ENCODE assay signal across 20 mouse cellular contexts in the genomic region with DNA sequence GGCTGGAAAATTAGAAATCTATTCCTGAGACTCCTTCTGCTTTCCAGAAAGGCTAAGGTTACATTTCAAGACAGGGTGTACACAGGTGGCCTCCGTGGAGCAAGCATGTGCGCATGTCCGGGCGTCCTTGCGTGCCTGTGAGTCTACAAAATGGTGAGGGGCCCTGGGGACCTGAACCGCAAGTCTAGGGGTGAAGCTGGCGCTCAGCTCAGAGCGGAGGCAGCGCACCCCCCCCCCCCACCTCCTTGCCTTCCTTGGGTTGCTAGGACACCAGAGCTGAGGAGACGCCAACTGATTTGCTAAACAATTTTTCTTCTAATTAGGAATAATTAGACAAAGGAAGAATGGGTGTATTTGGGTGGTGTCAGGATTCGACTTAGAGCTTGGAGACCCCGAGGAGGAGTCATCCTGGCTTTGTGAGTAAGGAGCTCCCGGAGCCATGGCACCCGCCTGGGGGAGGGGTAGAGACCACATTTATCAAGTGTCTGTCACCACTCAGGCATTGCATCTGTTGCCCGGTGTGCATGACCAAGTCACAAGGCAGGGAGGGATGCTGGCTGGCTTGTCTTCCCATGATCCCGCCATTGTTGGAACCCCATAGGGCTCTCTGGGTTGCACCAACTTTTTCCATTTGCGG. TPM values are rescaled to one million over a fixed set of nuclear protein-coding genes. Genes with fewer than 3 reads are reported as not detected.
DNase-seq lines count a peak whose midpoint lies in the region; ATAC-seq and TF ChIP-seq lines count a peak whose summit lies in the region.
"Had no signal": no experiment of that assay in that cellular context is flagged by ENCODE, and none has a peak within 500 bp of the region (broad histone marks: within the 10 kb centered on the region; RNA-seq: fewer than 3 reads in every experiment).

No protein-coding gene starts in this region.

- TF ChIP-seq CTCF in layer of hippocampus, adult 2 months (conservative IDR thresholded peaks at IDR 0.05) = no peak

- no peaks in the 10 kb centered on the region for H3K9me3 ChIP-seq in hindbrain, embryonic 12.5 days (replicated peaks)
- H3K9me3 ChIP-seq in neural tube, embryonic 15.5 days (replicated peaks) = no peaks in the 10 kb centered on the region
- H3K9me3 ChIP-seq: embryonic facial prominence, embryonic 13.5 days; intestine, embryonic 15.5 days; limb, embryonic 15.5 days had no signal

- peak overlapping the region; percentile 23; the same call in 1 of the 2 replicates for H3K4me3 ChIP-seq in layer of hippocampus, adult 2 months
- H3K4me3 ChIP-seq in hindbrain, embryonic 12.5 days = no peak overlapping the region
- no peak overlapping the region for H3K4me3 ChIP-seq in neural tube, embryonic 15.5 days (replicated peaks)
- H3K4me3 ChIP-seq: embryonic facial prominence, embryonic 13.5 days; intestine, embryonic 15.5 days; limb, embryonic 15.5 days had no signal

- peaks cover 19% of the 10 kb centered on the region for H3K4me1 ChIP-seq in hindbrain, embryonic 12.5 days
- H3K4me1 ChIP-seq in neural tube, embryonic 15.5 days = peaks cover 10% of the 10 kb centered on the region; the same call in 1 of the 2 replicates
- H3K4me1 ChIP-seq: embryonic facial prominence, embryonic 13.5 days had no signal

- no peak overlapping the region for H3K9ac ChIP-seq in hindbrain, embryonic 12.5 days
- no peak overlapping the region for H3K9ac ChIP-seq in neural tube, embryonic 15.5 days (replicated peaks)
- H3K9ac ChIP-seq: embryonic facial prominence, embryonic 13.5 days; intestine, embryonic 15.5 days; limb, embryonic 15.5 days; lung, embryonic 14.5 days had no signal

- peak overlapping the region; percentile 13; the same call in 1 of the 2 replicates for H3K4me2 ChIP-seq in hindbrain, embryonic 12.5 days (replicated peaks)
- 0 out of 2 replicates have a peak overlapping the region, but pooled peaks have one; percentile 2 for H3K4me2 ChIP-seq in neural tube, embryonic 15.5 days
- H3K4me2 ChIP-seq: embryonic facial prominence, embryonic 13.5 days; intestine, embryonic 15.5 days; limb, embryonic 15.5 days; lung, embryonic 14.5 days had no signal

- H3K27ac ChIP-seq in layer of hippocampus, adult 2 months = no peak overlapping the region
- no peak overlapping the region for H3K27ac ChIP-seq in hindbrain, embryonic 12.5 days
- no peak overlapping the region for H3K27ac ChIP-seq in neural tube, embryonic 15.5 days (replicated peaks)
- H3K27ac ChIP-seq: embryonic facial prominence, embryonic 13.5 days; intestine, embryonic 15.5 days; limb, embryonic 15.5 days; stomach, postnatal 0 days had no signal

- no peaks in the 10 kb centered on the region for H3K36me3 ChIP-seq in hindbrain, embryonic 12.5 days
- H3K36me3 ChIP-seq in neural tube, embryonic 15.5 days = no peaks in the 10 kb centered on the region
- H3K36me3 ChIP-seq: embryonic facial prominence, embryonic 13.5 days; intestine, embryonic 15.5 days; limb, embryonic 15.5 days had no signal

- WGBS in hindbrain, embryonic 12.5 days = 50% methylated on average over 17 of the region's 17 CpGs
- WGBS in neural tube, embryonic 15.5 days = 54% methylated on average over 17 of the region's 17 CpGs

- peak; percentile 37 for DNase-seq in embryo, embryonic 10.5 days (ENCODE audit: low spot score)
- DNase-seq in embryo, embryonic 9.5 days (ENCODE audit: extremely low spot score) = no peak
- DNase-seq in layer of hippocampus, adult 2 months (ENCODE audit: low spot score in 2 of 2) = no peak
- DNase-seq in layer of hippocampus, postnatal 36 days = no peak
- DNase-seq in ovary, adult 18-20 months (ENCODE audit: low spot score) = no peak
- no peak for DNase-seq in layer of hippocampus, adult 11-12 months (ENCODE audit: low spot score)
- DNase-seq: cerebellum, adult 8-10 months; heart, adult 18-20 months; lung, embryonic 14.5 days; spleen, adult 18-20 months; thymus, postnatal 25 days had no signal

- peak; percentile 86 for ATAC-seq in hindbrain, embryonic 12.5 days (ENCODE audit: low FRiP score)
- no peak for ATAC-seq in neural tube, embryonic 15.5 days (ENCODE audit: low FRiP score)
- ATAC-seq: intestine, embryonic 15.5 days had no signal

- H3K27me3 ChIP-seq in hindbrain, embryonic 12.5 days = peaks cover 2% of the 10 kb centered on the region
- H3K27me3 ChIP-seq in neural tube, embryonic 15.5 days (replicated peaks) = 0 out of 2 replicates have a peak, but pooled peaks cover 5% of the 10 kb centered on the region
- H3K27me3 ChIP-seq: embryonic facial prominence, embryonic 13.5 days; intestine, embryonic 15.5 days; limb, embryonic 15.5 days had no signal

RNA-seq across cellular contexts. Expression of a gene that starts 17.7 kb away (rescaled TPM):
- total RNA-seq in layer of hippocampus, adult 2 months (2021) = not detected
- total RNA-seq in layer of hippocampus, postnatal 36 days (2021) = not detected
- 0.30 and 0.44 TPM in 2 replicates for polyA plus RNA-seq in hindbrain, embryonic 12.5 days (2016; fragmentation: Nextera tagmentation; extraction: Ambion mirVana)
- 0.41 and 0.49 TPM in 2 replicates for polyA plus RNA-seq in neural tube, embryonic 15.5 days (2015; fragmentation: Nextera tagmentation; extraction: Ambion mirVana)
- total RNA-seq: left cerebral cortex, adult 8-10 months; megakaryocyte progenitor cell, adult 5-6 weeks had no signal

RNA-seq across cellular contexts. Expression of a gene that starts 21.8 kb away (rescaled TPM):
- not detected for total RNA-seq in layer of hippocampus, adult 2 months (2021)
- under 1 TPM in 1 of 2 experiments, not detected in 1; 0.25 TPM for total RNA-seq in layer of hippocampus, postnatal 36 days (2021)
- polyA plus RNA-seq in hindbrain, embryonic 12.5 days (2016; fragmentation: Nextera tagmentation; extraction: Ambion mirVana) = 0.19 and 0.36 TPM in 2 replicates
- polyA plus RNA-seq in neural tube, embryonic 15.5 days (2015; fragmentation: Nextera tagmentation; extraction: Ambion mirVana) = 0.13 TPM in 1 of 2 replicates, not detected in the other
- total RNA-seq: heart, adult 18-20 months; left cerebral cortex, adult 8-10 months; megakaryocyte progenitor cell, adult 5-6 weeks had no signal
- polyA plus RNA-seq: heart, postnatal 0 days; lung, embryonic 14.5 days had no signal

RNA-seq across cellular contexts. Expression of a gene that starts 45.0 kb away (rescaled TPM):
- under 1 TPM; 0.37 to 0.38 TPM for total RNA-seq in layer of hippocampus, adult 2 months (2021)
- under 1 TPM; 0.30 to 0.50 TPM for total RNA-seq in layer of hippocampus, postnatal 36 days (2021)
- 0.33 and 0.46 TPM in 2 replicates for polyA plus RNA-seq in hindbrain, embryonic 12.5 days (2016; fragmentation: Nextera tagmentation; extraction: Ambion mirVana)
- polyA plus RNA-seq in neural tube, embryonic 15.5 days (2015; fragmentation: Nextera tagmentation; extraction: Ambion mirVana) = 0.59 TPM in 1 of 2 replicates, not detected in the other
- total RNA-seq: left cerebral cortex, adult 8-10 months had no signal
